ENCODE assay signal across 8 mouse cellular contexts in the genomic region with DNA sequence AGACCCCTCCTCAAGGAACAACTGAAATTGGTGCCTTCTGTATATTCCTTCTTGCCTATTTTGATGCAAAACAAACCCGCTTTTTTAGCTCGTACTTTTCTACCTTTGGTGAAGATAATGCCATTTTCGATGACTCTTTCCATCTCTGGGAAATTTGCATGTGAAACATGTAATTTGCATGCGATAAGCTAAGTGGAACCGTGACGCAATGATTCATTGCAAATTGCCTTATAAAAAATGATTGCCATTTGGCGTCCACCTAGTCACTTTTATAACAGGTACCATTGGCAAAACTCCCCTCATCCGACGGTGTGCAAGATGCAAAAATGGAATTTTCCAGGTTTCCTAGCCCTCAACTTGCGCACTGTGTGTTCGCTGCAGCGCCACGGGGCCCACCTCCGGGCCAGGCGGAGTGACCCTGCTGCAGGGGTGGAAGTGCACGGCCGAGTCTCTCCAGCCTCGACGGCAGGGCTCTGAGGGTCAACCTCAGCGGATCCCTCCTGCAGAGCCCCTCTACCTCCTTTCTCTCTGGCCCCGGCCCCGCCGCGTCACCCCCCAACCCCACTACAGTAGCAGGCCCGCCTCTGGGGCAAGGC. TPM values are rescaled to one million over a fixed set of nuclear protein-coding genes. Genes with fewer than 3 reads are reported as not detected.
DNase-seq lines count a peak whose midpoint lies in the region; ATAC-seq and TF ChIP-seq lines count a peak whose summit lies in the region.

No protein-coding gene starts in this region.

- no peaks in the 10 kb centered on the region for H3K4me1 ChIP-seq in kidney, postnatal 0 days (replicated peaks; ENCODE audit: insufficient read depth, low read length)
- H3K4me1 ChIP-seq in bone marrow, adult 2 months (ENCODE audit: control insufficient read depth, insufficient read depth, low read length), result no peaks in the 10 kb centered on the region
- 0 out of 2 replicates have a peak, but pooled peaks cover 2% of the 10 kb centered on the region for H3K4me1 ChIP-seq in hindbrain, embryonic 15.5 days (replicated peaks)
- H3K4me1 ChIP-seq in midbrain, embryonic 11.5 days (ENCODE audit: control insufficient read depth, insufficient read depth, low read length), result no peaks in the 10 kb centered on the region

- no peak for TF ChIP-seq CTCF in kidney, postnatal 0 days (IDR thresholded peaks at IDR 0.05; ENCODE audit: low read depth)
- TF ChIP-seq CTCF in bone marrow, adult 2 months (IDR thresholded peaks at IDR 0.05; ENCODE audit: control insufficient read depth, insufficient read depth, low read length), result no peak

- no peak for DNase-seq in kidney, postnatal 0 days (ENCODE audit: low spot score)
- no peak for DNase-seq in kidney, adult 9 months
- DNase-seq in midbrain, embryonic 11.5 days (ENCODE audit: low spot score, missing footprints), result peak; percentile 84
- DNase-seq in ovary, postnatal 36 days (ENCODE audit: low spot score), result no peak
- no peak for DNase-seq in yolk sac, embryonic 10.5 days (ENCODE audit: low spot score)
- no peak for DNase-seq in cerebellum, adult 18-20 months

- no peak for ATAC-seq in kidney, postnatal 0 days (replicated peaks; ENCODE audit: low FRiP score, low read depth)
- no peak; the same call in 1 of the 2 replicates for ATAC-seq in hindbrain, embryonic 15.5 days (ENCODE audit: low FRiP score, low read depth)
- no peak for ATAC-seq in midbrain, embryonic 11.5 days (ENCODE audit: low FRiP score)

- H3K4me2 ChIP-seq in kidney, postnatal 0 days (ENCODE audit: low read length), result peak overlapping the region; percentile 57
- peak overlapping the region; percentile 57 for H3K4me2 ChIP-seq in hindbrain, embryonic 15.5 days
- H3K4me2 ChIP-seq in midbrain, embryonic 11.5 days, result peak overlapping the region; percentile 41

- TF ChIP-seq POLR2A in bone marrow, adult 2 months (IDR thresholded peaks at IDR 0.05; ENCODE audit: borderline replicate concordance, control insufficient read depth, low read depth, low read length), result no peak

- peak overlapping the region; percentile 90 for H3K27ac ChIP-seq in kidney, postnatal 0 days
- H3K27ac ChIP-seq in bone marrow, adult 2 months (ENCODE audit: control insufficient read depth, insufficient read depth, low read depth, low read length, poor library complexity), result peak overlapping the region; percentile 96
- peak overlapping the region; percentile 90 for H3K27ac ChIP-seq in hindbrain, embryonic 15.5 days (replicated peaks)
- H3K27ac ChIP-seq in midbrain, embryonic 11.5 days (ENCODE audit: low read depth, low read length), result peak overlapping the region; percentile 77

- no peaks in the 10 kb centered on the region for H3K9me3 ChIP-seq in kidney, postnatal 0 days (replicated peaks; ENCODE audit: low read length)
- H3K9me3 ChIP-seq in hindbrain, embryonic 15.5 days, result no peaks in the 10 kb centered on the region
- H3K9me3 ChIP-seq in midbrain, embryonic 11.5 days (ENCODE audit: control insufficient read depth, low read length), result no peaks in the 10 kb centered on the region

- no peaks in the 10 kb centered on the region for H3K36me3 ChIP-seq in kidney, postnatal 0 days (ENCODE audit: insufficient read depth, low read length)
- no peaks in the 10 kb centered on the region for H3K36me3 ChIP-seq in hindbrain, embryonic 15.5 days
- no peaks in the 10 kb centered on the region for H3K36me3 ChIP-seq in midbrain, embryonic 11.5 days (ENCODE audit: control insufficient read depth, insufficient read depth, low read length)

- WGBS in kidney, postnatal 0 days, result 26% methylated on average over 25 of the region's 25 CpGs
- 10% methylated on average over 18 of the region's 25 CpGs for WGBS in bone marrow, adult 2 months
- 17% methylated on average over 25 of the region's 25 CpGs for WGBS in hindbrain, embryonic 15.5 days
- 12% methylated on average over 22 of the region's 25 CpGs for WGBS in midbrain, embryonic 11.5 days

- peak overlapping the region; percentile 56 for H3K4me3 ChIP-seq in kidney, postnatal 0 days (replicated peaks; ENCODE audit: low read depth, low read length)
- peak overlapping the region; percentile 86 for H3K4me3 ChIP-seq in bone marrow, adult 2 months (replicated peaks; ENCODE audit: control insufficient read depth, low read depth, low read length)
- H3K4me3 ChIP-seq in hindbrain, embryonic 15.5 days, result peak overlapping the region; percentile 69
- peak overlapping the region; percentile 51 for H3K4me3 ChIP-seq in midbrain, embryonic 11.5 days (ENCODE audit: low read depth, low read length)

- H3K27me3 ChIP-seq in kidney, postnatal 0 days (ENCODE audit: insufficient read depth, low read length), result no peaks in the 10 kb centered on the region
- H3K27me3 ChIP-seq in hindbrain, embryonic 15.5 days, result peaks cover 56% of the 10 kb centered on the region; the same call in 1 of the 2 replicates
- H3K27me3 ChIP-seq in midbrain, embryonic 11.5 days (ENCODE audit: control insufficient read depth, insufficient read depth, low read length), result peaks cover 40% of the 10 kb centered on the region

- H3K9ac ChIP-seq in kidney, postnatal 0 days (ENCODE audit: low read depth, low read length), result peak overlapping the region; percentile 78
- H3K9ac ChIP-seq in hindbrain, embryonic 15.5 days, result peak overlapping the region; percentile 70
- H3K9ac ChIP-seq in midbrain, embryonic 11.5 days (ENCODE audit: low read length), result peak overlapping the region; percentile 68

RNA-seq across cellular contexts. Expression of gene Klhl15, which starts 0.4 kb away (rescaled TPM):
- polyA plus RNA-seq in kidney, postnatal 0 days (2015; fragmentation: Nextera tagmentation; extraction: Ambion mirVana), result 7.8 and 8.3 TPM in 2 replicates
- polyA plus RNA-seq in bone marrow, adult 2 months (2011; ENCODE audit: insufficient read depth, insufficient read length, low replicate concordance, missing spikeins), result 0.88 and 5.4 TPM in 2 replicates
- 9.8 and 10.8 TPM in 2 replicates for polyA plus RNA-seq in hindbrain, embryonic 15.5 days (2015; fragmentation: Nextera tagmentation; extraction: Ambion mirVana)
- polyA plus RNA-seq in midbrain, embryonic 11.5 days (2014; fragmentation: Nextera tagmentation; extraction: Ambion mirVana), result 11.3 and 15.4 TPM in 2 replicates

RNA-seq across cellular contexts. Expression of gene Eif2s3x, which starts 21.4 kb away (rescaled TPM):
- 41.3 and 44.7 TPM in 2 replicates for polyA plus RNA-seq in kidney, postnatal 0 days (2015; fragmentation: Nextera tagmentation; extraction: Ambion mirVana)
- 45.0 and 55.0 TPM in 2 replicates for polyA plus RNA-seq in bone marrow, adult 2 months (2011; ENCODE audit: insufficient read depth, insufficient read length, low replicate concordance, missing spikeins)
- 82.4 and 84.5 TPM in 2 replicates for polyA plus RNA-seq in hindbrain, embryonic 15.5 days (2015; fragmentation: Nextera tagmentation; extraction: Ambion mirVana)
- polyA plus RNA-seq in midbrain, embryonic 11.5 days (2014; fragmentation: Nextera tagmentation; extraction: Ambion mirVana), result 126 and 140 TPM in 2 replicates
